Mouse (Mus musculus) kidney, adult 2 months (tissue): ENCODE results near the gene Rap1a. TPM values are rescaled to one million over a fixed set of nuclear protein-coding genes. Genes with fewer than 3 reads are reported as not detected.
A peak's percentile ranks its signal among the peaks of the same experiment; 100 is the strongest.

Experiments used
- DNase-seq: peaks from one replicate; pipeline ENCODE4 v3.0.0; 2021
- H3K27ac ChIP-seq: fragments of 200-500 bp; 2 replicates; pipeline ENCODE4 v1.5.1; 2012; ENCODE audit warnings: low read depth, low read length, control low read depth, inconsistent platforms; ENCODE audit not compliant: insufficient read depth
- H3K27me3 ChIP-seq: fragments of 200-500 bp; replicated peaks from 2 replicates; pipeline ENCODE4 v1.6.1; 2012; ENCODE audit warnings: mild to moderate bottlenecking, moderate library complexity, low read length, inconsistent platforms; ENCODE audit not compliant: control insufficient read depth, insufficient read depth
- H3K36me3 ChIP-seq: fragments of 200-500 bp; 2 replicates; pipeline ENCODE4 v1.6.1; 2012; ENCODE audit warnings: mild to moderate bottlenecking, moderate library complexity, low read length, inconsistent platforms; ENCODE audit not compliant: control insufficient read depth, insufficient read depth
- H3K4me1 ChIP-seq: fragments of 200-500 bp; 2 replicates; pipeline ENCODE4 v1.6.1; 2011; ENCODE audit warnings: low read length; ENCODE audit not compliant: control insufficient read depth, insufficient read depth
- H3K4me3 ChIP-seq: fragments of 200-500 bp; 2 replicates; pipeline ENCODE4 v1.5.1; 2011; ENCODE audit warnings: mild to moderate bottlenecking, low read depth, low read length, control low read depth; ENCODE audit not compliant: insufficient read depth
- CTCF ChIP-seq: fragments of 200-500 bp; conservative IDR thresholded peaks from 2 replicates; pipeline ENCODE4 v1.5.1; 2011; ENCODE audit warnings: low read depth, mild to moderate bottlenecking, control low read depth, low read length, moderate library complexity, mixed read lengths; ENCODE audit not compliant: insufficient read depth, insufficient read length
- POLR2A ChIP-seq: fragments of 200-500 bp; IDR thresholded peaks from one replicate; pipeline ENCODE4 v1.6.1; 2011; ENCODE audit warnings: low read depth, low read length, control low read depth
- WGBS: fragments of 180-500 bp; shearing (Covaris S2); methylation state at CpG from one replicate; pipeline ENCODE4 v1.1.7; 2018; 5-methylcytosine and 5-hydroxymethylcytosine counted together
- polyA plus RNA-seq: library from polyadenylated mRNA; depleted of rRNA; stranded (reverse); fragments of >200 nt; gene quantifications from 2 replicates; pipeline ENCODE4 v1.2.3, GENCODE M21; 2012; rRNA removed

Rap1a gene
- 7.9 and 14.3 TPM in 2 replicates for polyA plus RNA-seq

DNA sequence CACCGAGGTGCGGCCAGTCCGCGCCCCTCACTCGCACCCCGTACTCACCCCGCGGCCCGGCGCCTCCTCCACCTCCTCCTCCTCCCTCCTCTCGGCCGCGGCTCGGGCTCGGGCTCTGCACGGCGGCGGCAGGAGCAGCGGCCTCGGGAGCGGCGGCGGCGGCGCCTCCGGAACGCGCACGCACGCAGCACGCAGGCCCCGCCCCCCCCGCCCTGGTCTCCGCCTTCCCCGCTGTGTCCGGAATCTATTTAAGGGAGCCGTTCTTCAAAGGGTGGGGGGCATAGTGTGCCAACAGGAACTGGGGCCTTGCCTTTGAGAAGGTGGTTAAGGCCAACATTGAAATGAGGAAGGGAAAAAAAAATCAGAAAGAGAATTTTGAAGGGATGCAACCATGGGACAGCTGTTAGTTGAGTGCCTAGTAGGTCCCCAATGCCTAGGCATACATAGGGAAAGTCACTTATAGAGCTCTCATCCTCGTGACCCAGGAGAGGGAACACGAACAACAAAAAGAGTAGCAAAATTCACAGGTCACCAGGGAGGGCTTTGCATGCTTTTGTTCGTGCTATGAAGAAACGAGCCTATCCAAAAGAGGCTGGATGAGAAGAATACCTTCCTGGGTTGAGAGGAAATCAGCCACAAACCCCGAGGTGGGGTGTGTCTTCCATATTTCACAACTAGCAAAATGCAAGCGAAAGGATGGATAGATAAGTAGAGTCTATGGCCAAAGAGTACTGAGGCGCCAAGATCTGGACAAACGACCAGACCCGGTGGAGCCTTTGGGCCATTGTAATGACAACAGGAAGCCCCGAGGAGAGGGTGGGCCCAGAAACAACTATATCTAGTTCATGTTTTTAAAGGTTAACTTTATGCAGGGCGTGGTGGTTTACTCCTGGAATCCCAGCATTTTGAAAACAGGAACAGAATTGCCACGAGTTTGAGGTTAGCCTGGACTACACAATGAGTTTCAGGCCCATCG lies at the start of gene Rap1a:
TSS of gene Rap1a (minus strand) at position 146 of the 976 bp plus-strand sequence.
- 17% methylated on average over 40 of the region's 50 CpGs for WGBS
- H3K36me3 ChIP-seq: no peaks in the 10 kb centered on the region
- peak within 1 kb of the TSS; percentile 83 for H3K4me3 ChIP-seq
- H3K27me3 ChIP-seq: no peaks in the 10 kb centered on the region
- H3K4me1 ChIP-seq: peaks cover 17% of the 10 kb centered on the region
- H3K27ac ChIP-seq: peak within 1 kb of the TSS; percentile 82
- TF ChIP-seq POLR2A (no peak), CTCF (no peak)
- DNase-seq: peak; percentile 77

DNA sequence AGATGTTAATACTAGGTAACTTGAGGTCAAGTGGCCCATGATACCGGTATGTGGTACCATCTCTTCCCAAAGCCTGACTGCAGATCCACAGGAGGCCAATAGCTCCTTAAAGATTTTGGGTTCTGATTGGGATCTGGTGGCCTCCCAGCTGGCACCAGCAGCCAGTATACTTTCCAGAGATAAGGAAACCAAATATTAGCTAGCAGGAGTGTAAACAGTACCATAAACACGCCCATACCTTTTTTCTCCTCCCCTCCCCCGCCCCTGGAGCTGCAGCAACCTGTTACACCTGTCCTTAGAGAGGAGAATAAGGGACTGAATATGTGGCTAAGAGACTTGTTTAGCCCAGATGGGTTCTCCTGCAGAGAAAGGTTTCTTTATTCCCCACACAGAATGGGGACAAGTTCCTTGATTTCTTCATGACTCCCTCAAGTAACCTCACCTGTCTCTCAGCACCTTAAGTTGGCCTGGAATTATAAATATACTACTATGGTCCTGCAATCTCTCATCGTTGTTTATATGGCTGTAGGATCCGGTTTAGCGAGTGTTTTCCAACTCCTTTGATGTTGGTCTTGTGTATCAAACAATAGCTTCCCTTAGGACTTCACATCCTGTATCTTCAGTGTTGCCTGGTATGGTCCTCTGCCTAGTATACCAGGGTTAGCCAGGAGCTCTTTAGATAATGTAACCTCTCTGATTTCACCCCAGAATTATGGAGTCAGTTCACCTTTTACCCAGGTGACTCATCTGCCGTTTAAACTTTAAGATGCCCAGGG lies 45.3 kb upstream of the Rap1a start:
- no peaks in the 10 kb centered on the region for H3K27me3 ChIP-seq
- H3K36me3 ChIP-seq: no peaks in the 10 kb centered on the region
- whole genome bisulfite sequencing: 64% methylated on average over 7 of the region's 7 CpGs
- no peak for DNase-seq
- TF ChIP-seq CTCF (no peak), POLR2A (no peak)
- H3K4me1 ChIP-seq: no peaks in the 10 kb centered on the region
- H3K27ac ChIP-seq: no peak overlapping the region
- H3K4me3 ChIP-seq: no peak overlapping the region

DNA sequence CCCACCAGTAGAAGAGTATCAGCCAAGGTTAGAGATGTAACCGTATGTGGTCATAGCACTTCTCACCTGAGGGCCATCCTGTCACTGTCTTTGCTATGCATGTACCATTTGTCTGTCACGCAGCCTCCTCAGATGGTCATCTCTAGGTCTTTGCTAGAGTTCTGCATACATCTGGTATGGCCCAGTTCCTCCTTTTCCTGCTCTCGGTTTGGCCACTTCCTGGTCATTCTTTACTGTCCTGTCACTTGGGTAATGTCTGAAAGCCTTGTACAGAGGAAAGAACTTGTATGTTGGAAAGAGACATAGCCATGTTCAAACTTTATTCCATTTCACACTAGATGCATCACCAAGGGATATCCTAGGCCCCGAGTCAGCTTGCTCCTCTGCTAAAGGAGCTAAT lies 38.7 kb upstream of the Rap1a start:
- H3K4me1 ChIP-seq: no peaks in the 10 kb centered on the region
- no peak overlapping the region for H3K27ac ChIP-seq
- H3K27me3 ChIP-seq: no peaks in the 10 kb centered on the region; the same call in 1 of the 2 replicates
- WGBS: 82% methylated on average over 4 of the region's 4 CpGs
- DNase-seq: no peak
- TF ChIP-seq CTCF: no peak
- TF ChIP-seq POLR2A: no peak
- H3K4me3 ChIP-seq: no peak overlapping the region
- no peaks in the 10 kb centered on the region for H3K36me3 ChIP-seq

- Histone ChIP-seq H3K36me3 (no peaks in the 10 kb centered on the region), H3K4me3 (no peak overlapping the region), H3K27me3 (no peaks in the 10 kb centered on the region; the same call in 1 of the 2 replicates), H3K4me1 (no peaks in the 10 kb centered on the region), H3K27ac (no peak overlapping the region)
- 66% methylated on average over 3 of the region's 3 CpGs for WGBS
- TF ChIP-seq CTCF (no peak), POLR2A (no peak)
- DNase-seq: no peak
These were observed 37.5 kb upstream of the Rap1a start for GRCm38 (mm10) chr3:105838655-105839054.

DNA sequence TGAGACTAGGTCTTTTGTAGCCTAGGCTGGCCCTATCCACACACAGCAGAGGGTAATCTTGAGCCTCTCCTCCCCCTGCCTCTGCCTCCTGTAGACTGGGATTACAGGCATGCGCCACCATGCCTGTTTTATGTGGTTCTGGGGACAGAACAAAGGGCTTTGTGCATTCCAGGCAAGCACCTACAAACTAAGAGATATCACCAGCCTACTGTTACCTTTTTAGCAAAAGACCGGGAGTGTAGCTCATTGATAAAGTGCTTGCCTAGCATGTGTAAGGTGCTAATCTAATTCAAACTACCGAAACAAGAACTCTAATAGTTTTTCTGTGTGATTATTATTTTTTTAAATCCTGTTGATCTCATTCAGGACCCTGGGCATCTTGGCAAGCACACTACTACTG lies 35.7 kb upstream of the Rap1a start:
- no peaks in the 10 kb centered on the region for H3K36me3 ChIP-seq
- no peaks in the 10 kb centered on the region; the same call in 1 of the 2 replicates for H3K27me3 ChIP-seq
- WGBS: 91% methylated on average over 3 of the region's 3 CpGs
- no peak overlapping the region for H3K27ac ChIP-seq
- no peak overlapping the region for H3K4me3 ChIP-seq
- H3K4me1 ChIP-seq: no peaks in the 10 kb centered on the region
- TF ChIP-seq CTCF (no peak), POLR2A (no peak)
- no peak for DNase-seq

- no peak for TF ChIP-seq POLR2A
- no peak for TF ChIP-seq CTCF
- Histone ChIP-seq H3K36me3 (no peaks in the 10 kb centered on the region), H3K27ac (no peak overlapping the region), H3K27me3 (no peaks in the 10 kb centered on the region; the same call in 1 of the 2 replicates), H3K4me1 (no peaks in the 10 kb centered on the region), H3K4me3 (no peak overlapping the region)
- WGBS: 78% methylated on average over 3 of the region's 3 CpGs
- no peak for DNase-seq
These were observed 34.7 kb upstream of the Rap1a start for GRCm38 (mm10) chr3:105835875-105836274.
